Mouse (Mus musculus) bone marrow macrophage, adult 2 months (primary cell): Measurements from ENCODE around the gene Mus81. TPM values are rescaled to one million over a fixed set of nuclear protein-coding genes. Genes with fewer than 3 reads are reported as not detected.

Experiments
- H3K27ac ChIP-seq: 2 replicates; pipeline ENCODE4 v1.5.1; 2012; ENCODE audit warnings: low read depth, low read length; ENCODE audit not compliant: insufficient read depth
- H3K4me1 ChIP-seq: 2 replicates; pipeline ENCODE4 v1.6.1; 2012; ENCODE audit warnings: low read length; ENCODE audit not compliant: control insufficient read depth, insufficient read depth
- H3K4me3 ChIP-seq: 2 replicates; pipeline ENCODE4 v1.5.1; 2012; ENCODE audit warnings: mild to moderate bottlenecking, low read length, moderate library complexity; ENCODE audit not compliant: insufficient read depth
- CTCF ChIP-seq: IDR thresholded peaks from 2 replicates; pipeline ENCODE4 v1.5.1; 2012; ENCODE audit warnings: low read depth, mild to moderate bottlenecking, low read length, moderate library complexity
- POLR2A ChIP-seq: IDR thresholded peaks from 2 replicates; pipeline ENCODE4 v1.6.1; 2012; ENCODE audit warnings: mild to moderate bottlenecking, low read depth, low read length, borderline replicate concordance
- polyA plus RNA-seq: library from polyadenylated mRNA; stranded (reverse); fragments of >200 nt; gene quantifications from 2 replicates; pipeline ENCODE4 v1.2.4, GENCODE M21; 2012; ENCODE audit not compliant: missing spikeins, insufficient read depth, insufficient read length

The Mus81 gene
- polyA plus RNA-seq, 1 experiment: 16.7 TPM

GRCm38 (mm10) chr19:5484496-5484895 lies 3.7 kb downstream of the Mus81 start:
- Histone ChIP-seq H3K4me3 (no peak overlapping the region), H3K27ac (no peak overlapping the region), H3K4me1 (peaks cover 9% of the 10 kb centered on the region)
- TF ChIP-seq POLR2A: no peak
- no peak for TF ChIP-seq CTCF

- Histone ChIP-seq H3K27ac (no peak overlapping the region), H3K4me3 (no peak overlapping the region), H3K4me1 (peaks cover 9% of the 10 kb centered on the region)
- TF ChIP-seq POLR2A: no peak
- TF ChIP-seq CTCF: no peak
These were observed 4.5 kb downstream of the Mus81 start for GRCm38 (mm10) chr19:5483386-5484359.

- no peak overlapping the region for H3K4me3 ChIP-seq
- H3K4me1 ChIP-seq: no peaks in the 10 kb centered on the region
- TF ChIP-seq CTCF (no peak), POLR2A (no peak)
These were observed 6.8 kb downstream of the Mus81 start for GRCm38 (mm10) chr19:5481398-5481797.

GRCm38 (mm10) chr19:5480016-5480415 lies 8.2 kb downstream of the Mus81 start:
- Histone ChIP-seq H3K27ac (no peak overlapping the region), H3K4me1 (no peaks in the 10 kb centered on the region), H3K4me3 (no peak overlapping the region)
- TF ChIP-seq CTCF (no peak), POLR2A (no peak)

More at GRCm38 (mm10) chr19:5481398-5481797, 6.8 kb downstream of the Mus81 start:
- no peak overlapping the region for H3K27ac ChIP-seq

GRCm38 (mm10) chr19:5477668-5478300 lies 10.4 kb downstream of the Mus81 start:
- H3K4me1 ChIP-seq: 0 out of 2 replicates have a peak, but pooled peaks cover 2% of the 10 kb centered on the region

GRCm38 (mm10) chr19:5477004-5477667 lies 11.1 kb downstream of the Mus81 start:
- H3K4me3 ChIP-seq: no peak overlapping the region
- TF ChIP-seq POLR2A: no peak
- no peak for TF ChIP-seq CTCF
- H3K4me1 ChIP-seq: 0 out of 2 replicates have a peak, but pooled peaks cover 2% of the 10 kb centered on the region
- no peak overlapping the region for H3K27ac ChIP-seq

More at GRCm38 (mm10) chr19:5477668-5478300, 10.4 kb downstream of the Mus81 start:
- Histone ChIP-seq H3K4me3 (no peak overlapping the region), H3K27ac (no peak overlapping the region)
- no peak for TF ChIP-seq CTCF
- no peak for TF ChIP-seq POLR2A

- no peak for TF ChIP-seq CTCF
- no peak for TF ChIP-seq POLR2A
- H3K27ac ChIP-seq: no peak overlapping the region
- 0 out of 2 replicates have a peak, but pooled peaks cover 2% of the 10 kb centered on the region for H3K4me1 ChIP-seq
- peak overlapping the region; percentile 42 for H3K4me3 ChIP-seq
These were observed 13.0 kb downstream of the Mus81 start for GRCm38 (mm10) chr19:5475069-5475714.

GRCm38 (mm10) chr19:5474281-5475068 lies 13.7 kb downstream of the Mus81 start:
- H3K27ac ChIP-seq: no peak overlapping the region
- 0 out of 2 replicates have a peak, but pooled peaks cover 2% of the 10 kb centered on the region for H3K4me1 ChIP-seq
- no peak for TF ChIP-seq POLR2A
- no peak for TF ChIP-seq CTCF
- peak overlapping the region; percentile 48 for H3K4me3 ChIP-seq
